Mouse (Mus musculus) frontal cortex, adult (tissue): ENCODE data around the gene Jade1.

Source experiments
- ATAC-seq: cut with Nextera tagmentation; 2 replicates; pipeline ENCODE4 v1.9.2; 2017; ENCODE audit warnings: mild to moderate bottlenecking, moderate library complexity, mixed read lengths; ENCODE audit not compliant: low TSS enrichment

The Jade1 gene

DNA sequence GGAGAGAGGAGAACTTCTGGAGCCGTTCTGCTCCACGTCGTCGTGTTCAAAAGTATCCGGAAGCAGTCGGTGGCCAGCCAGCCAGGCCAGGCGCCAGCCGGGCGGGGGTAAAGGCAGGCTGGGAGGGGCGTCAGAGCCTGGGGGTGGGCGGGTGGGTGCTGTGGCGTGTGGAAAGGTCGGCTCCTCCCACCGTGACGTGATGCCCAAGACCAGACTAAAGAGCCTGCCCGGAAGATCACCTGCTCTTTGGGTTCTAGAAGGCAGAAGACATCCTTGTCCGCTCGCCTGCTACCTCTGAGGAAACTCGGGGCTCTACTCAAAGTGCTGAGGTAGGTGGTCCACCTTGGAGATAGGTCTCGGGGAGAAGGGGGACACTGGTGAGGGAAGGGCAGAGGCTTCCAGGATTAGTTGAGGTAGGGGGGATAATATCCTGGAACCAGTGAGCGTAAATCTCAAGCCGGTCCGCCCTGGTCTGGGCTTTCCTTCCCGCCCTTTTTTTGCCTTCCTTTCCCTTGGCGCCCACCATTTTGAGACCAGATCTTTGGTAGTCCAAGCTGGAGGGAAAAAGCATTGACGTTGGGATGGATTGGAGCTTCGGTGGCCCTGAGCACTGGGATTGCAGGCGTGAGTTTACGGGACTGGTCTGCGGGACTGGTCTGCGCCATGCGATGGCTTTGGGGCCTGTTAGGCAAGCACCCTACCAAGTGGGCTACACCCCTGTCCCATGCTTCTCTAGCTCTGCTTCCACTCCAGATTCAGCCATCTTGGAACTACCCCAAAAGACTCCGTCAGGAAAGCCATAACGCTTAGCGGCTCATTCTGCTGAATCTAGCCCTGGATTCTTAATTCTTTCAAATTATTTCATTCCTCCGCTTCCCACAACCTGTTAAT lies at the start of gene Jade1:
TSS of gene Jade1 (plus strand) at position 241 of the 891 bp plus-strand sequence.
- no peak for ATAC-seq

- ATAC-seq = no peak
Observed at GRCm38 (mm10) chr3:41509441-41509840, 46.1 kb upstream of the Jade1 start.

- ATAC-seq = peak; percentile 94
Observed at GRCm38 (mm10) chr3:41510191-41510590, 45.3 kb upstream of the Jade1 start.

DNA sequence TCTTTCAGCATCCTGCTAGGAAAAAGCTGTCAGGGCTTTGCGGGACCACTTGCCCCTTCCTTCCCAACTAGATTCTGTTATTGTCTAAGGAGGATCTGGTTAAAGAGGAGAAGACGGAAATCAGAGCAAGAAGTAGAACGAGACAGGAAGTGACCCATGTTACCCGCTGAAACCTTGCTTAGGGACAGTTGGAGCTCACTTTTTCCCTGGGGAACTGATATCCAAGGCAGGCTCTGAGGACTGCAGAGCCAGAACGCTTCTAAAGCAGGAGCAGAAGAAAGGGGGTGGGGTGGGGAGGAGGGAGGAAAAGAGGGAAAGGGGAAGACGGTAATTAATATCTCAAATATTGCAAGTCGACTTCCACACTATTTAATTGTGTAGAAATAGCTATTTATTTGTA lies 44.8 kb upstream of the Jade1 start:
- ATAC-seq = no peak

DNA sequence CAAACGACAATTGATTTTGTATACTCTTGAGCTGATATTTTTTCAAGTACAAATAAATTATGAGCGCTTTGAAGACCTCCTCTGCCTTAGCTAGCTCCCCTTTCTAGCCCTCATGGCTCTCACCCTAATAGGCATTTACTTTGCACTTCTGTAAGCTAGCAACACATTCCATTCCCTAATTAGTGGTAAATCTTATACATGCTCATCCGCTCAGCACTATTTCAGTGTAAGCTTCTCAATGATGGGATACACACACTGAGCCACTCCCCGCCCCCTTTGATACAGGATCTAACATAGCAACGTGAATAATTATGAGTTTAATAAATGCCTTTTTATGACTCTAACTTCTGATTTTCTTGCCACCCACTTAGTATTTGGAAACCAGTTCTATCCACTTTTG lies 41.5 kb upstream of the Jade1 start:
- no peak for ATAC-seq

- ATAC-seq = no peak
Observed at GRCm38 (mm10) chr3:41514683-41515305, 40.7 kb upstream of the Jade1 start.

- peak; percentile 77 for ATAC-seq
Observed at GRCm38 (mm10) chr3:41516961-41517518, 38.5 kb upstream of the Jade1 start.

DNA sequence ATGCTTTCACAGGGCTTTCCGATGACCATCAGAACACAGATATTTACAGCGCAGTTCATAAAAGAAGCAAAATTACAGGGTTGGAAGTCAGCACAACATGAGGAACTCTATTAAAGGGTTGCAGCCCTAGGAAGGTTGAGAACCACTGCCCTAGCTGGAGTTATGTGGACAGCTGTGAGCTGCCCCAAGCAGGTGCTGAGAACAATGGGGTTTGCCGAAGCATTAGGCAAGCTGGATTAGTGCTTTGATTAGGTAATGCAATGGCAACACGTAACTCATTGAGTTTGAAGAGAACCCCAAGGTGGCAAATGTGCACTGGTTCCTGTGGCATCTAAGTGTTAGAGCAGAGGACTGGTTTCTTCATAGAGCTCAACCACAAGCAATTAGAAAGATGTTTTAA lies 34.6 kb upstream of the Jade1 start:
- no peak for ATAC-seq

DNA sequence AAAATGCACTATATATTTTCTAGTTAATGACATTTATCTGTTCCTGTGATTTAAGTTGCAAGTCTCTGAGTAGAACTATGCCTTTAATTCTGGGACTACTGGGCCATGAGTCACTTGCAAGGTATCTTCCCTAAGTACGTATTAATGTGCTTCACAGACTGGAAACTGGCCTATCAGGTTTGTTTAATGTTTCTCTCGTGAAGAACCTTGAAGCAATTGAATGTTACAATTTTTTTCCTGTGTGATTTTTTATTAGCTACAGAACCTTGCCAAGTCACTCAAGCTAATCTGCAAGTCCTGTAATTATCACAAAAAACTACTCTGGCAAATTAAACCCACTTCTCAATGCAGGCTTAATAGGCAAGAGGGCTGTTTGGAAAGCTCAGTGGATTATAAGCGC lies 33.8 kb upstream of the Jade1 start:
- no peak for ATAC-seq

GRCm38 (mm10) chr3:41522226-41523005 lies 33.1 kb upstream of the Jade1 start:
- no peak for ATAC-seq

DNA sequence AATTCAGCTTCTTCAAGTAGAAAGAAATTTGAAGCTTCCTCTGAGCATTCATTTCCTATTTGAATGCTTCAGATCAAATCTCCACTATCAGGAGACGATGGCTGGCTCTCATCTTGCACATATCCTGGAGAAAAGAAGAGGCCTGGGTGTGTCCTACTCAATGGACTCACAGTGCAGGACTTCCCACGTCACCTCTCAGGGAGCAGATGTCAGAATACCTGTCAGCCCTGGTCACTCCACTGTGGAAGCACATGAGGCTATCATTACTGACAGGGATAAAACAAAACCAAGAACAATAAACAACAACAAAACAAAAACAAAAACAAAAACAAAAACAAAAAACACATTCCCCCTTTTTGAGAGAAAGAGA lies 32.5 kb upstream of the Jade1 start:
- no peak for ATAC-seq

GRCm38 (mm10) chr3:41523460-41523859 lies 32.1 kb upstream of the Jade1 start:
- no peak for ATAC-seq

DNA sequence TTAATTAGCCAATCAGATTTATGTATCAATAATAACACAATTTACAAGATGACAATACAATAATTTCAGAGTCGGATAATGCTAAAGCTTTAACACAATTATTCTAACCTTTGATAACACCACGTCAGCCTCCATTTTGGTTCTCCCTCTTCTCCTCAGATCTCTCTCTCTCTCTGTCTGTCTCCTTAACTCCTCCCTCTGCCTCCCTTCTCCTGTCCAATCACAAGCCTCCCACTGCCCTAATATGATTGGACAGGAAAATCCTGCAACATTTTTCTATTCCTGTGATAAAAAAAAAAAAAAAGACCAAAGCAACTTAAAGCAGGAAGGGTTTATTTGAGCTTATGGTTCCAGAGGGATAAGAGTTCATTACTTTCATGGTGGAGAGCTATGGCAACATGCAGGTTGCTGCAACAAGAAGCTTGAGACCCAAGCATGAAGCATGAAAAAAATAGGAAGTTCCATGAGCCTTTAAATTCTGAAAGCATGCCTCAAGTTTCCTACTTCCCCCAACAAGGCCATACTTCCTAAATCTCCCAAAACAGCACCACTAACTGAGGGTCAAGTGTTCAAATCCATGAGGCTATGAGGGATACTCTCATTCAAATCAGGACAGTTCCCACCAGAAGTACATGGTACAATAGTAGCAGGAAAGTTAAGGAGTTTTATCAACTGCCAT lies 27.1 kb upstream of the Jade1 start:
- no peak for ATAC-seq

- ATAC-seq = peak; percentile 70
Observed at GRCm38 (mm10) chr3:41530156-41530555, 25.4 kb upstream of the Jade1 start.

DNA sequence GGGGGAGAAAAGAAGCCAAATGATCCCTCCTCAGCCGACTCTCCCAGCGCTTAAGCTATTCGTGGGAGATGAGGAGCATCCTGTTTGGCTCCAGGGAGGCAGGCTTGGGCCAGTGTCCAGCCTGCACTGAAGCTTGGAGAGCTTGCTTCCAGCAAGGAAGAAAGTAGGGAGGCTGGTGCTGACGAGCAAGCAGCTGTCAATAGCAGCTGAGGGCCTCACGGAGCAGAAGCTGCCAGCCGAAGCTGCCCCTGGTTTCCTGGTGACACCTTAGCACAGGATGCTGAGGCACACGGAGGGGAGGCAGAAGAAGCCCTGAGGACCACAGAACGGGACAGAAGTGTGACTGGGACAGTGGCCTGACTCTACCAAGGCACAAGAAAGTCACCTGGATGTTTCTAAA lies 24.0 kb upstream of the Jade1 start:
- ATAC-seq = no peak

DNA sequence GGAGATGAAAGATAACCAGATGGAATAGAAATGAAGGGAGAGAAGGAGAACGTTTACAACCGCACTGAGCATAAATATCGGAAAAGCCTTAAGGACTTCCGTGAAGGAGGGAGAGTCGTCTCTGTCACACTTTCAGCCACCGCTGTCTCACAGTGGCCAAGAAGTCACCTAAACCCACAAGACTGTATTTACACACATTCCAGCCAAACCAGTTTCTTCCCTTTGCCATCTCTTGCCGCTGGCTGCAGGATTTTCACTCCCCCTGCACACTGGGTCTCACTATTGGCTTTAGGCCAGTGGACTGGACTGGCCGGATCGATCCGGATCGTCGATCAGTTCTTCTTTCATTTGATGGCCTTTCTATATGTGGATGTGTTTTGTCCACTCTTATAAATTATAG lies 23.4 kb upstream of the Jade1 start:
- no peak for ATAC-seq

DNA sequence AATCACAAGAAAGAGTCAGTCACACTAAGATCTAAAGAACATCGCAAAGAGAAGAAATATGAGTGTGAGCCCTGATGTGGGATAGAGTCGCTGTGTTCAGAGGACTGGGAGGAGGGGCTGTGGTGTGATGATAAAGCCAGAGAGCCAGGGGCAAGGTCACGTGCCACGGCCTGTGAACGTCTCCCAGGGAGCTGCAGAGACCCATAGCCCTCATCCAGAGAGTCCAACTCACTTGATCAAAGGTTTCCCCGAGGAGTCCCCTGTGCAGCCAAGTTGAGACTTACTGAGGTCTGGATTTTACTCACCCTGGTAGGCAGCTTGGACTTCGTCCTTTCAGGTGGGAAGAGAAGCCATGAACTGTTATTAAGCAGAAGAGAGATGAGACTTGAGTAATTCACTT lies 21.9 kb upstream of the Jade1 start:
- ATAC-seq = no peak

- no peak for ATAC-seq
Observed at GRCm38 (mm10) chr3:41537957-41538356, 17.6 kb upstream of the Jade1 start.

GRCm38 (mm10) chr3:41541313-41541712 lies 14.2 kb upstream of the Jade1 start:
- ATAC-seq = no peak

- ATAC-seq = no peak
Observed at GRCm38 (mm10) chr3:41544451-41544850, 11.1 kb upstream of the Jade1 start.

- ATAC-seq = no peak
Observed at GRCm38 (mm10) chr3:41547289-41547688, 8.2 kb upstream of the Jade1 start.

DNA sequence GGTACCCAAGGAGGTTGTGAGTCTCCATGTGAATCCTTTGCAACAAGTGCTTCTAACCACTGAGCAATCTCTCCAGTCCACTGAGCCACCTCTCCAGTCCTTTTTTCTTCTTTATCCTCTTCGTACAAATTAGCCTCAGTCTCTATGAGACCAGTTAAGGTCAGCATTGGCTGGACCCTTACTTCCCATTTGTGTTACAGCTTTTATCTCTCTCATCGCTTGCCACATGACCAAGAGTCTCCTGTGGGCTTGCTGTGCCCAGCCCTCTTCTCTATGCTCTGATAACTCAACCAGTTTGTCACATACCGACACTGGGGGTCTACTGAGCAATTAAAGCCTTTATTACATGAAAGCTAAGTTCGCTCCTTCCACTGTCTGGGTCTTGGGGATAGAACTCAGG lies 7.3 kb upstream of the Jade1 start:
- no peak for ATAC-seq
